Mouse (Mus musculus) erythroblast, adult 5-6 weeks (primary cell): ENCODE results near the gene Noct. TPM values are rescaled to one million over a fixed set of nuclear protein-coding genes. Genes with fewer than 3 reads are reported as not detected.

ENCODE experiments used
- ATAC-seq: replicated peaks from 2 replicates; pipeline ENCODE4 v1.8.0; 2016; ENCODE audit warnings: moderate number of reproducible peaks, mild to moderate bottlenecking, moderate TSS enrichment, inconsistent platforms; ENCODE audit not compliant: poor library complexity, low FRiP score, severe bottlenecking
- total RNA-seq, 2 experiments: library from RNA; stranded (forward) in 1 of 2; stranded (reverse) in 1 of 2; fragments of 150-400 nt in 1 of 2; fragments of 200-764, 138-1000 nt in 1 of 2; gene quantifications; 2 replicates each; pipeline versions ENCODE4 v1.2.3 to v1.2.4; 2015 to 2017; ENCODE audit warnings: low replicate concordance in 2 of 2

The Noct gene
- total RNA-seq, 2 experiments from 2014 or later: 31.4 to 39.6 TPM

DNA sequence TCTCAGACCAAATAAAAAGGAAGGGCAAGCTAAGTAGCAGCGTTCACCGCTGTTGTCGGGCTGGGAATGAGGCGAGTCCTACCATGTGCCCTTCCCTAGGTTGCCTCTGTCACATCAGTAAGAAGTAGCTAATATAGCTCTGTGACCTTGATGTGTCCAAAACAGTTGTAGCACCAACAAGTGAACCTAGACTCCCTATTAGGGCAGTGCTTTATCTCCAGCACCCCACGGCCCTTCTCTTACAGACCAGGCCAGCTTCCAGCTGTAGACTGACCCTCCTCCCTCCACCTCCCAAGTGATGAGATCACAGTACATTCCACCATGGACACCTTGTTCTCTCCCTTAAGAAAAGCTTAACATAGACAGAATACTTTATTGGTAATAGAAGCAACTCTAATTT lies 33.8 kb downstream of the Noct start:
- ATAC-seq: no peak

DNA sequence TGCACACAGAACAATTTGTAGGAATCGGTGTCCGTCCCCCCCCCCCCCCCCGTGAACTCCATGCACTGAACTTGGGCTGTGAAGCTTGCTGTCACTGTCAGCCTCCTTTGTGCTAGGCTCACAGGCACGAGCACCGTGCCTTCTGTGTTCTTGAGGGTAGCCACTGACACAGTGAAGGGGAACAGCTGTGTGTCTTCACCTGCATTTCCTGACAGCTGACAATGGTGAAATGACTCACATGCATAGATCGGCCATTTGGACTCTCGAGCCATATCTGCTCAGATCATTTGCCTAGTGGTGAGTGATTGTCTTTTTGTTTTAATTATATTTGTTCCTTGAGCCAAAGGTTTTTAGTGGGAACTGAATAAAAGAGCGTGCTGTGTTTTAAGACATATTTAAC lies 38.7 kb downstream of the Noct start:
- ATAC-seq: no peak

DNA sequence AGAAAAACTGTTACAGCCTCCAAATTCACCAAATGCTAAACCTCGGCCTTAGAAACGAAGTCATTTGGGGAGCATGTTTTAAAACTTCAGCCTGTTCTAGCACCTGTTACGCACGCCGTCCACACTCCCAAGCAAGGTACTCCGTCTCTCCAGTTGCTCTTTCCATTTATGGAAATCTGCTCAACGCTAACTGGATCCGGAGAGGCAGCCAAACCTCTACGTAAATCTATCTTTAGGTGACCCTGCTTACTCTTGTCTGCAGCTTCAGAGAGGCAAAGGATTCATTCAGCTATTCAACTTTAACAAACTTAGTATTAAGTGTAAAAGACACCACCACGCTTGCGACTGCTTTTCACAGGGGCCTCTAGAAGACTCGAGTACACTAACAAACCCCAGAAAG lies 44.2 kb downstream of the Noct start:
- no peak for ATAC-seq

DNA sequence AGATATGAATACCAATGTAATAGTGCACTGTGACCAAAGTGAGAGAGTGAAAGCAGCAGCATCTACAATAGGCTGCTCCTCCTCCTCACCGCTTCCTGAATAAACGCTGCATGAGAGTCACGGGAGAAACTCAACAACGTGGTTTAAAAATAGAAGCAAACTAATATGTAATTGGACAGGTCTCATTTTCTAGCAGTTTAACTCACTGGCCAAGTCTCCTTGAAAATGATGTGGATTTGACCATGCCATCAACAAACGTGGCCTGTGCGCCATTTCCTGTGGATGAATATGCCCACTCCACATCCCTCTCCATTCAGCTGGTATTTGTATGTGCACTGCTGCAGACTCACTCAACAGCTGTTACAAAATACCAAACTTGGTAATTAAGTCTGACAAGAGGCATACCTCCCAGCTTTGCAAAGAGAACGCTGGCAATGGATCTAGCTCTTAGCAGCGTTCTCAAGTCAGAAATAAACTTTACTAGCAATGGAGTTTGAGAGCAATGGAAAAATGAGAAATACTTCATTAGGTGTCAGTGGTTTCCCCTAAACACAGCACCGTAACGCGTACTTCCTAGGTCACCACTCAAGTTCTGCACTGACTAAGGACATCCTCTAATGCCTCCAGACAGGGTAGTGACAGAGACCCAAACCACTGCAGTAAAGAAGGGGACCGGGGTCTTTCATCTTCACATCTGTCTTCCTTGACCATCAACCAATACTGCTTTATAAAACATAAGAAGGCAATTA lies 46.0 kb downstream of the Noct start:
- ATAC-seq: no peak

DNA sequence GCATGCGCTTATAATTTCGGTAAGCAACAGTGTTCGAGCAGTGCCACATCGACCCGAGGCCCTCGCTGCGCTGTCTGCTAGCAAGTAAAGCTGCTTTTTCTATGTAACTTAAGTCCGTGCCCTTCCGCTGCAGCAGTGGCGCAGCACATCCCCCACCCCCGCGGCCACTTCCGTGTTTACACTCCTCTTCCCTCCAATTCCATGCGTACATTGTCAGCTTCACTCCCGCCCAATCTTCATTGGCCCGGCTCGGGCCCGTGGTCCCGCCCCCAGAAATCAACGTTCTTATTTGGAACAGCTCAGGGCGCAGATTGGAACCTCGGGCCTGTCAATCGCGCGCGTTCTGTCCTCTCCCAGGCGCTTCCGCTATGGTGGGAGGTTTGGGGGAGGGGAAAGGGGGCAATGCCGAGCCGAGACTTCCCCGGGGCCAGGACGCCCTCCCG lies 51.7 kb downstream of the Noct start:
- ATAC-seq: peak; percentile 86

DNA sequence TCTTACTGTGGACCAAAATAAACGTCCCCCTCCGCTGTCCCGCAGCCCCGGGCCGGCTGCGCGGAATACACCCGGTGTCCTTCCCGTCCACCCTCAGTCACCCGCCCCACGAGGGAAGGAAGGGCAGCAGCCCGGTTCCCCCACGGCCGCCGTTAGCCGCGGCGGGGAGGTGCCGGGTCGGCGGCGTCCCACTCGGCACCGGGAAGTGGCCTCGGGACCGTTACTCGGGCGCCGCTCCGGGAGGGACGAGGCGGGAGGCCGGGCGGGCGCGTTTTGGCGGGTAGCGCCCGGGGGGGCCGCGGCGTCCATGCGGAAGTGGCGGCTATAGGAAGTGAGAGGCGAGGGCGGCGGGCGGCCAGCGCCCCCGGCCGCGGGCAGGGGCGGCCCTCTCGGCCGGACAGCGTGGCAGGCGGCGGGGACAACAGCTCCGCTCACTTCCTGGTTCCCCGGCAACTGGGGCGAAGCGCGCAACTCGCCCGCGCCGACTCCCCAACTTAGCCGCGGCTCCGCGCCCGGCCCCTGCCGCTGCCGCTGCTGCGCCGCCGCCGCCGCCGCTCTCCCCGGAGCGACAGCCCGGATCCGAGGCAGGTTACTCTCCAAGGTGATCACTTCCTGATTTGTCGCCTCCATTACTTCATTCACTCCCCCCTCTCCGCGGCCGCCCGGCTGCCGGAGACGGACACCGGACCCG lies 52.3 kb downstream of the Noct start:
- 0 out of 2 replicates have a peak, but pooled peaks have one; percentile 24 for ATAC-seq

DNA sequence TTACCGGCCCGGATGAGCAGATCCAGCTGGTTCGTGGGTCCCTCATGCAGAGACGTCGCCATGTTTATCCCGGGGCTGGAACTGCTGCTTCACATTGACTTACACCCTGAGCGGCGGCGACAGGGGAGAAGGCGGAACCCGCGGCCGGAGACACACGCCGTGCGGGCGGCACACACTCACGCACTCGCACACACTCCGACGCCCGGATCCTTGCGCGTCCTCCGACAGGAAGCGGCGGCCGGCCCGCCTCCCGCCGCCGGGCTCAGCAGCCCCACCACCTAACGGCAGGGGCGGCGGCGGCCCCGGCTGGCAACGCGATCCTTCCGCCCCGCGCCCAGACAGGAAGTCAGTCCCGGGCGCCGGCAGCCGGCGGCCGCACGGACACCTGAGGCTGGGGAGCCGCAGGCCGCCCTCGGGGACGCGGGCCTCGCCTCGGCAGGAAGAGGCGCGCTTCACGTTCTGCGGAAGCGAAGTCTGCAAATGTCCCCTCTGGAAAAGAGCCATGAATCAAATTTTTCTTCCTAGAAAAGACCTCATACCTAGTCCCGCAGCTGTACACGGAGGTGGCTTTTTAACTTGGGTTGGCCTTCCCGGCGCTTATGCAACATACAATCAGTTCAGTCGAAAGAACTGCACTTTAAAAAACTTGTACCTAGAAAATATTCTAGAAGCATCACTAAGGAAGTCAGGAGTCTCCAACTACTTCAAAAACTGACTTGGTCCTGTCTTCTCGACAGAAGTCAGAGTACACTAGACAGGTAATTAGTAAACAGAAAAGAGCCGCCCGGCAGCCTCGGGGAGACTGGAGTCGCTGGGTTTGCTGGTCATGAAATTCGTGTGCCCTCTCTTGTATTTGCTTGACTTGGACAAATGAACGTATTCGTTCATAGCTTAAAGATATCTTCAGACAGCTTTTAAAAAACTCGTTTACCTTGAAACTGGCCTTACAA lies 53.2 kb downstream of the Noct start:
- ATAC-seq: peak; percentile 68

DNA sequence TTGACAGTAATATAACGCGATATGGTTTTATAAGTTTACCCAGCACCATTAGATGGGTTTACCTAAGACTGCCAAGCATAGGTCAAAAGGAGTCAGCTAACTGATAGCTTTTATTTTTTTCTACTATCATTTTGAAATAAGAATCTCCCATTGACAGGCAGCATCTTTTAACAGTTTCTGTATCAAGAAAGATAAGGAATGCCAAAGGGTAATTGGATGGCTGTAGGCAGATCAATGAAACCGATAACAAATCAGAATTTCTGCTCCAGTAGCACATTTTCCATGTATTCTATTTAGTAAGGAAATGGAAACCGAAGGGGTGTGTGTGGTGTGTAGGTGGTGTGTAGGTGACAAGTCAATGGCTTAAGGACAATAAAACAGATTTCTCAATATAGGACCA lies 54.2 kb downstream of the Noct start:
- ATAC-seq: no peak

DNA sequence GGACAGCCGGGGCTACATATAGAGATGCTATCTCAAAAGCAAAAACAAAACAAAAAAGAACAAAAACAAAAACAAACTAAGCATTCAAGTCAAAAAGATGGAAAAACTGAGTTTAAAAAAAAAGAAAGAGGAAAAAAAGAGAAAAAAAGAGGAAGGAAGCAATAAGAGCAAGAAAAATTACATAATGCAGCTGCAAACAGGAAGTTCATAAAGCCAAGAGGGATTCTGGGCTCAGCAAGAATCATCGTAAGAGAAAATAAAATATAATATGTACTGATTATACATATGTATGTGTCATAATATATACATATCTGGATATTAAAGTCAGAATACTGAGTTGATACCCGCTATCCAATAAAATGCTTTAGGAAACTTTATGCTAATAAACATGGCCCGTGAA lies 57.5 kb downstream of the Noct start:
- no peak for ATAC-seq

DNA sequence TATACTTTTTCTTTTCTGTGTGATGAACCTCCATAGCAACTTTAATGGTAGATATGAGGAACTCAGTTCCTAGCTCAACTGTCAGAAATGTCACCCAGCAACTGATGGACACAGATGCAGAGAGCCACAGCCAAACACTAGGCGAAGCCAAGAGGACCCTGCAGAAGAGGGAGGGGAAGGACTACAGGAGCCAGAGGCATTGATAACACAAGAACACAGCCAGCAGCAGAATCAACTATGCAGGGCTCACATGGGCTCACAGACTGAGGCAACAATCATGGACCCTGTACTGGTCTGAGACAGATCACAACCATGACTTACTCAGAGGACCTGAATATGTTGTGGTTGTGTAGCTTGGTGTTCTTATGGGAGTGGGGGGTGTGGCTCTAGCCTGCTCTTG lies 60.1 kb downstream of the Noct start:
- ATAC-seq: no peak

DNA sequence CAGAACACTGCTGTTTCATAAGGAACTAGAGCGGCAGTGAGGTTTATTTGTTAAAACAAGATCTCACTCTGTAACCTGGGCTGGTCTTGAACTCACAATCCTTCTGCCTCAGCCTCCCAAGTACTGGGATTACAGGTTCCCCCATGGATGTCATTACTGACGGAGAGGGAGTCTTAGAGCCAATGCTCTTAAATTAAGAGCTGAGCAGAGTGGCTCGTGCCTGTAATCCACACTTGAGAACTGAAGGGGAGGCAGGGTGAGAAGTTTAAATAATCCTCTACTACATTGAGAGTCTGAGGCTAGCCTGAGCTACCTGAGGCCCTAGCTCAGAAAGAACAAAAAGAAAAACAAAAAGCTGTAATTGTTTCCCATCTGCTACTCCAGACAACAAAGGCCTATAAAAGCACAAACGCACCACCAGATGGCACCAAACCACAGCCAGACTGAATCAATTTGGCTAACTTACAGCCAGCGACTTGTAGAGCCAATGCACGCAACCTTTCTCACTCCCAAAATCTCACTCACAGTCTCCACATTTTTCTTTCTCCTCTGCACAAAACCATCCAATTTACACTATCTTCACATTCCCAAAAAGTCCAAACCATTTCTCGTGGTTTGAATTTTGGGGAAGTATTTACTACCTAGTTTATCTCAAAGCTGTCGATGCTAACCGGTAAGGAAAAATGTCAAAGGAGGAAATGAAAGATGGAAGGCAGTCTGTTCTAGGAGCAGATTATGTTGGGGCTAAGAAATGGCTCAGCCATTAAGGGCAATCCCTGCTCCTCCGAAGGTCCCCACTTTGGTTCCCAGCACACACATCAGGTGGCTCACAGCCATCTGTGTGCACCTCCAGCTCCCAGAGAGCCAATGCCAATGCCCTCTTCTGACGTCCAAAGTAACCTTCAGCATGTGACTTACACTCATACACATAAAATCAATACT lies 64.9 kb downstream of the Noct start:
- peak; percentile 71 for ATAC-seq

DNA sequence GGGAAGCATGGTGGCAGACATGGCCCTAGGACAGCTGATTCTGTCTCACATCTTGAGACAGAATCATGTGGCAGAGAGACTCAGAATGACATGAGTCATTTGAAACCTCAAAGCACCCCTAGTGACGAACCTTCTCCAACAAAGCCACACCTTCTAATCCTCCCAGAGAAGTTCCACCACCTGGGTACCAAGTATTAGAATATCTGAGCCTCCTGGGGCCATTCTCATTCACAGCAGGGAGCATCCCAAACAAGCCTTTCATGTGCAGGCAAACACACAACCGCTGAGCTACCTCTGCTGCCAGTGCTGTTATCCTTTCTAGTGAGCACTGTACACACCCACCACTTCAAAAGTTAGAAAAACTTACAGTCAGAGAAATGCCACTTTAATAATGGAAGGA lies 70.0 kb downstream of the Noct start:
- ATAC-seq: no peak

DNA sequence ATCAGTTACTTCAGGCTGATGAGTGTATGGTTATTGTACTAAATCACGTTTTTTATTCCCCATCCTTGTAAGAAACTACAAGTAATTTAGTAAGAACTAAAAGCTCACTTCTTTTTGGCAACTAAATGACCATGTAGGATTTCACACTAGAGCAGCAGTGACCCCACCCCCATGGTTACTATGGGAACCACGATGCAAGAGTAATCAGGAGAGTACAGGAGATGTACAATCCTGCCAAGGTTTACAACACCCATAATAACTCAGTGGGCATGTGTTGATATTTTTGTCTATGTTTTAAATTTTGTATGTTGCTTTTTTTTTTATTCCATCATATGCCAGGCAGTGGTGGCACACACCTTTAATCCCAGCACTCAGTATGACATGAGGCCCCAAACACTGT lies 71.0 kb downstream of the Noct start:
- peak; percentile 71 for ATAC-seq

DNA sequence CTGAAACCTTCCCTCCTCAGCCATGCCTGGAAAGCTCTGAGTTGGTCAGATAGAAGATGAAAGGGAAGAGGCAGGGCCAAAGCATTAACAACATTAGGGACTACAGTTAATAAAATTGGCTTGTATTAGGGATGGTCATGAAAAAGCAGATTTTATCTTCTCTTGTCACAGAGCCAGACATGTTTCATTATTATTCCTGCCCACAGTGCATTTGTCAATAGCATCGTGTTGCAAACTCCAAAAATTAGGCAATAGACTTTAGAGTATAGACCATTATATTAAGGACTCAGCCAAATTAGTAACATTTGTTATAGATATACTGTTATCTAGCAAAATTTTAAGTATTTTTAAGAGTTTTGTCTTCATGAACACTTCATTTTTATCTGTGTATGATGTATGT lies 72.5 kb downstream of the Noct start:
- ATAC-seq: no peak

Other genes starting within 250 kb of the Noct start
- 20.9 and 24.0 TPM in 2 replicates for gene Elf2, start 116.2 kb downstream of the Noct start, total RNA-seq (2015; ENCODE audit: low replicate concordance)
- 65.4 and 81.5 TPM in 2 replicates for gene Elf2, start 116.2 kb downstream of the Noct start, total RNA-seq (2017; ENCODE audit: low replicate concordance)
- not detected in 2 replicates for gene Mgarp, start 172.3 kb downstream of the Noct start, total RNA-seq (2015; ENCODE audit: low replicate concordance)
- gene Mgarp, start 172.3 kb downstream of the Noct start, total RNA-seq (2017; ENCODE audit: low replicate concordance): 0.56 TPM in 1 of 2 replicates, not detected in the other
- gene Ndufc1, start 184.5 kb downstream of the Noct start, total RNA-seq (2015; ENCODE audit: low replicate concordance): 27.4 and 43.2 TPM in 2 replicates
- 2.5 and 23.8 TPM in 2 replicates for gene Ndufc1, start 184.5 kb downstream of the Noct start, total RNA-seq (2017; ENCODE audit: low replicate concordance)
- 27.2 and 38.0 TPM in 2 replicates for gene Naa15, start 190.7 kb downstream of the Noct start, total RNA-seq (2015; ENCODE audit: low replicate concordance)
- gene Naa15, start 190.7 kb downstream of the Noct start, total RNA-seq (2017; ENCODE audit: low replicate concordance): 42.0 and 49.9 TPM in 2 replicates